Mouse (Mus musculus) hindbrain, embryonic 13.5 days (tissue): Measurements from ENCODE around the gene Sptbn4. TPM values are rescaled to one million over a fixed set of nuclear protein-coding genes. Genes with fewer than 3 reads are reported as not detected.

ENCODE experiments used
- ATAC-seq: fragments of 200-750 bp; cut with Nextera tagmentation; 2 replicates; pipeline ENCODE4 v1.8.0; 2017; ENCODE audit warnings: moderate TSS enrichment; ENCODE audit not compliant: low FRiP score
- H3K27ac ChIP-seq: fragments of 300-500 bp; sonication (generic); 2 replicates; pipeline ENCODE4 v1.5.1; 2015; ENCODE audit warnings: inconsistent platforms, mild to moderate bottlenecking, moderate library complexity
- H3K27me3 ChIP-seq: fragments of 300-500 bp; sonication (generic); 2 replicates; pipeline ENCODE4 v1.6.1; 2015; ENCODE audit warnings: mild to moderate bottlenecking, inconsistent platforms
- H3K36me3 ChIP-seq: fragments of 300-500 bp; sonication (generic); 2 replicates; pipeline ENCODE4 v1.6.1; 2015; ENCODE audit warnings: mild to moderate bottlenecking, inconsistent platforms
- H3K4me1 ChIP-seq: fragments of 300-500 bp; sonication (generic); replicated peaks from 2 replicates; pipeline ENCODE4 v1.6.1; 2015; ENCODE audit warnings: inconsistent platforms
- H3K4me2 ChIP-seq: fragments of 300-500 bp; sonication (generic); 2 replicates; pipeline ENCODE4 v1.6.1; 2015; ENCODE audit warnings: inconsistent platforms, mild to moderate bottlenecking, moderate library complexity
- H3K4me3 ChIP-seq: fragments of 300-500 bp; sonication (generic); 2 replicates; pipeline ENCODE4 v1.5.1; 2015; ENCODE audit warnings: mild to moderate bottlenecking, inconsistent platforms
- H3K9ac ChIP-seq: fragments of 300-500 bp; sonication (generic); 2 replicates; pipeline ENCODE4 v1.6.1; 2015; ENCODE audit warnings: mild to moderate bottlenecking, inconsistent platforms
- H3K9me3 ChIP-seq: fragments of 300-500 bp; sonication (generic); 2 replicates; pipeline ENCODE4 v1.6.1; 2016; ENCODE audit warnings: inconsistent platforms
- WGBS: fragments of 180-500 bp; shearing (Covaris S2); methylation state at CpG from one replicate; pipeline ENCODE4 v1.1.7; 2015; 5-methylcytosine and 5-hydroxymethylcytosine counted together
- polyA plus RNA-seq: library from polyadenylated mRNA; unstranded; fragments of >200 nt; fragmentation: Nextera tagmentation; extraction: Ambion mirVana; gene quantifications from 2 replicates; pipeline ENCODE4 v1.2.1, GENCODE M21; 2015

Gene Sptbn4
- polyA plus RNA-seq, 1 experiment from 2014 or later: 2.6 TPM

GRCm38 (mm10) chr7:27369111-27369510 lies 78.4 kb downstream of the Sptbn4 start:
- 79% methylated on average over 19 of the region's 19 CpGs for WGBS
- no peak overlapping the region for H3K9ac ChIP-seq
- H3K9me3 ChIP-seq: 0 out of 2 replicates have a peak, but pooled peaks cover 4% of the 10 kb centered on the region
- H3K36me3 ChIP-seq: peaks cover 35% of the 10 kb centered on the region
- no peak overlapping the region for H3K4me3 ChIP-seq
- H3K27ac ChIP-seq: no peak overlapping the region
- no peak overlapping the region for H3K4me2 ChIP-seq
- no peak for ATAC-seq
- peaks cover 100% of the 10 kb centered on the region for H3K27me3 ChIP-seq
- H3K4me1 ChIP-seq: peaks cover 14% of the 10 kb centered on the region

GRCm38 (mm10) chr7:27367976-27368375 lies 79.5 kb downstream of the Sptbn4 start:
- H3K36me3 ChIP-seq: peaks cover 37% of the 10 kb centered on the region
- H3K27ac ChIP-seq: no peak overlapping the region
- H3K4me1 ChIP-seq: peaks cover 15% of the 10 kb centered on the region
- 16% methylated on average over 11 of the region's 11 CpGs for WGBS
- H3K4me3 ChIP-seq: no peak overlapping the region
- ATAC-seq: no peak
- 0 out of 2 replicates have a peak, but pooled peaks cover 4% of the 10 kb centered on the region for H3K9me3 ChIP-seq
- H3K27me3 ChIP-seq: peaks cover 100% of the 10 kb centered on the region
- H3K4me2 ChIP-seq: no peak overlapping the region
- peak overlapping the region; percentile 24; the same call in 1 of the 2 replicates for H3K9ac ChIP-seq

- 45% methylated on average over 21 of the region's 21 CpGs for WGBS
Observed at GRCm38 (mm10) chr7:27366082-27366844, 81.2 kb downstream of the Sptbn4 start.

GRCm38 (mm10) chr7:27364379-27364778 lies 83.1 kb downstream of the Sptbn4 start:
- Histone ChIP-seq H3K4me1 (peaks cover 16% of the 10 kb centered on the region), H3K9ac (no peak overlapping the region), H3K36me3 (peaks cover 20% of the 10 kb centered on the region), H3K4me3 (peak overlapping the region; percentile 4; the same call in 1 of the 2 replicates), H3K27me3 (peaks cover 81% of the 10 kb centered on the region), H3K27ac (no peak overlapping the region), H3K4me2 (no peak overlapping the region), H3K9me3 (no peaks in the 10 kb centered on the region)
- WGBS: 2% methylated on average over 29 of the region's 29 CpGs
- ATAC-seq: no peak

More at GRCm38 (mm10) chr7:27366082-27366844, 81.2 kb downstream of the Sptbn4 start:
- Histone ChIP-seq H3K36me3 (peaks cover 30% of the 10 kb centered on the region), H3K9ac (no peak overlapping the region), H3K4me3 (no peak overlapping the region), H3K9me3 (0 out of 2 replicates have a peak, but pooled peaks cover 4% of the 10 kb centered on the region), H3K27ac (no peak overlapping the region), H3K4me2 (no peak overlapping the region), H3K27me3 (peaks cover 92% of the 10 kb centered on the region), H3K4me1 (peaks cover 11% of the 10 kb centered on the region; the same call in 1 of the 2 replicates)
- no peak for ATAC-seq

GRCm38 (mm10) chr7:27361283-27361946 lies 86.1 kb downstream of the Sptbn4 start:
- H3K9me3 ChIP-seq: no peaks in the 10 kb centered on the region
- peaks cover 81% of the 10 kb centered on the region for H3K27me3 ChIP-seq
- under 1% methylated on average over 52 of the region's 52 CpGs for WGBS
- H3K36me3 ChIP-seq: peaks cover 13% of the 10 kb centered on the region
- ATAC-seq: peak; percentile 95
- H3K4me2 ChIP-seq: peak overlapping the region; percentile 64
- H3K9ac ChIP-seq: peak overlapping the region; percentile 71
- H3K27ac ChIP-seq: no peak overlapping the region
- peak overlapping the region; percentile 53 for H3K4me3 ChIP-seq
- peaks cover 17% of the 10 kb centered on the region for H3K4me1 ChIP-seq

- peaks cover 76% of the 10 kb centered on the region for H3K27me3 ChIP-seq
- no peaks in the 10 kb centered on the region for H3K9me3 ChIP-seq
- peaks cover 8% of the 10 kb centered on the region; the same call in 1 of the 2 replicates for H3K36me3 ChIP-seq
- no peak for ATAC-seq
- H3K9ac ChIP-seq: no peak overlapping the region
- peak overlapping the region; percentile 48 for H3K4me2 ChIP-seq
- H3K4me3 ChIP-seq: no peak overlapping the region
- no peak overlapping the region for H3K27ac ChIP-seq
- 55% methylated on average over 6 of the region's 6 CpGs for WGBS
- peaks cover 20% of the 10 kb centered on the region for H3K4me1 ChIP-seq
Observed at GRCm38 (mm10) chr7:27360749-27361148, 86.7 kb downstream of the Sptbn4 start.

GRCm38 (mm10) chr7:27359706-27360358 lies 87.7 kb downstream of the Sptbn4 start:
- Histone ChIP-seq H3K9ac (no peak overlapping the region), H3K27ac (no peak overlapping the region), H3K4me2 (no peak overlapping the region), H3K36me3 (peaks cover 8% of the 10 kb centered on the region; the same call in 1 of the 2 replicates), H3K27me3 (peaks cover 66% of the 10 kb centered on the region), H3K9me3 (no peaks in the 10 kb centered on the region), H3K4me1 (peaks cover 23% of the 10 kb centered on the region), H3K4me3 (no peak overlapping the region)
- no peak for ATAC-seq
- WGBS: 88% methylated on average over 9 of the region's 9 CpGs

GRCm38 (mm10) chr7:27359162-27359561 lies 88.3 kb downstream of the Sptbn4 start:
- H3K4me2 ChIP-seq: no peak overlapping the region
- peaks cover 26% of the 10 kb centered on the region for H3K4me1 ChIP-seq
- peaks cover 60% of the 10 kb centered on the region for H3K27me3 ChIP-seq
- no peak for ATAC-seq
- WGBS: 69% methylated on average over 2 of the region's 2 CpGs
- H3K9ac ChIP-seq: no peak overlapping the region
- H3K36me3 ChIP-seq: peaks cover 6% of the 10 kb centered on the region; the same call in 1 of the 2 replicates
- H3K9me3 ChIP-seq: no peaks in the 10 kb centered on the region
- no peak overlapping the region for H3K4me3 ChIP-seq
- H3K27ac ChIP-seq: no peak overlapping the region

- no peak overlapping the region for H3K27ac ChIP-seq
Observed at GRCm38 (mm10) chr7:27357595-27357978, 89.9 kb downstream of the Sptbn4 start.

GRCm38 (mm10) chr7:27356861-27357594 lies 90.5 kb downstream of the Sptbn4 start, which contains the start of gene Gm20479:
Gm20479 (minus strand) TSS chr7:27357419.
- peak within 1 kb of the TSS; percentile 71 for H3K4me2 ChIP-seq
- no peaks in the 10 kb centered on the region for H3K9me3 ChIP-seq
- H3K36me3 ChIP-seq: peaks cover 21% of the 10 kb centered on the region
- peak within 1 kb of the TSS; percentile 69 for H3K4me3 ChIP-seq
- WGBS: 3% methylated on average over 27 of the region's 27 CpGs
- peaks cover 33% of the 10 kb centered on the region for H3K4me1 ChIP-seq
- peaks cover 40% of the 10 kb centered on the region for H3K27me3 ChIP-seq
- ATAC-seq: no peak
- H3K27ac ChIP-seq: peak within 1 kb of the TSS; percentile 55; the same call in 1 of the 2 replicates
- H3K9ac ChIP-seq: peak within 1 kb of the TSS; percentile 63

More at GRCm38 (mm10) chr7:27357595-27357978, 89.9 kb downstream of the Sptbn4 start:
- no peak overlapping the region for H3K9ac ChIP-seq
- H3K27me3 ChIP-seq: peaks cover 45% of the 10 kb centered on the region
- H3K4me2 ChIP-seq: no peak overlapping the region; the same call in 1 of the 2 replicates
- H3K4me3 ChIP-seq: no peak overlapping the region
- no peak for ATAC-seq
- 30% methylated on average over 3 of the region's 3 CpGs for WGBS
- H3K4me1 ChIP-seq: peaks cover 33% of the 10 kb centered on the region
- H3K36me3 ChIP-seq: peaks cover 15% of the 10 kb centered on the region
- H3K9me3 ChIP-seq: no peaks in the 10 kb centered on the region

GRCm38 (mm10) chr7:27356248-27356647 lies 91.2 kb downstream of the Sptbn4 start:
- peak overlapping the region; percentile 71 for H3K4me2 ChIP-seq
- peak overlapping the region; percentile 69 for H3K4me3 ChIP-seq
- H3K36me3 ChIP-seq: peaks cover 28% of the 10 kb centered on the region
- peaks cover 39% of the 10 kb centered on the region for H3K27me3 ChIP-seq
- H3K4me1 ChIP-seq: peaks cover 33% of the 10 kb centered on the region
- peak; percentile 43 for ATAC-seq
- peak overlapping the region; percentile 55; the same call in 1 of the 2 replicates for H3K27ac ChIP-seq
- H3K9me3 ChIP-seq: no peaks in the 10 kb centered on the region
- WGBS: 2% methylated on average over 16 of the region's 16 CpGs
- H3K9ac ChIP-seq: peak overlapping the region; percentile 63
